Mouse (Mus musculus) bone marrow, adult 2 months (tissue): Measurements from ENCODE around the gene BC037034.

Experiments
- CTCF ChIP-seq: fragments of 200-500 bp; IDR thresholded peaks from 2 replicates; pipeline ENCODE4 v1.5.1; 2011; ENCODE audit warnings: low read length, control low read depth; ENCODE audit not compliant: control insufficient read depth, insufficient read depth
- POLR2A ChIP-seq: fragments of 200-500 bp; IDR thresholded peaks from 2 replicates; pipeline ENCODE4 v1.6.1; 2011; ENCODE audit warnings: low read depth, mild to moderate bottlenecking, control low read depth, low read length, borderline replicate concordance; ENCODE audit not compliant: control insufficient read depth

GRCm38 (mm10) chr5:138260051-138260450, 3.8 kb downstream of the BC037034 start:
- TF ChIP-seq POLR2A (no peak), CTCF (no peak)
